Mouse (Mus musculus) adrenal gland, postnatal 4 days (tissue): ENCODE measurements around the gene Hspa12a. TPM values are rescaled to one million over a fixed set of nuclear protein-coding genes. Genes with fewer than 3 reads are reported as not detected.
"Not testable (repeated sequence)": the region's sequence is repeated elsewhere in the genome, so short reads cannot be mapped to it uniquely, and the experiment has no call there.

Source experiments
- DNase-seq, 2 experiments: peaks; one replicate each; pipeline ENCODE4 v3.0.0; 2021 to 2022; ENCODE audit warnings: low spot score in 2 of 2, mixed read lengths in 2 of 2
- total RNA-seq, 2 experiments: library from RNA; stranded (reverse); gene quantifications; 2 replicates each; pipeline ENCODE4 v1.2.3; 2021

Hspa12a gene
- total RNA-seq, 2 experiments from 2014 or later = 76.5 to 78.5 TPM

- peak; percentile 22 to 43 for DNase-seq
These were observed 32.1 kb downstream of the Hspa12a start for GRCm38 (mm10) chr19:58911386-58911785.

- no peak for DNase-seq
These were observed 32.5 kb downstream of the Hspa12a start for GRCm38 (mm10) chr19:58910941-58911368.

- no peak for DNase-seq
These were observed 35.4 kb downstream of the Hspa12a start for GRCm38 (mm10) chr19:58908018-58908417.

GRCm38 (mm10) chr19:58906685-58907084 lies 36.8 kb downstream of the Hspa12a start:
- no peak for DNase-seq

- peak; percentile 70 to 71 for DNase-seq
These were observed 39.5 kb downstream of the Hspa12a start for GRCm38 (mm10) chr19:58903899-58904327.

- no peak for DNase-seq
These were observed 40.2 kb downstream of the Hspa12a start for GRCm38 (mm10) chr19:58903079-58903898.

- DNase-seq = not testable (repeated sequence)
These were observed 43.0 kb downstream of the Hspa12a start for GRCm38 (mm10) chr19:58900471-58900870.

GRCm38 (mm10) chr19:58896216-58896615 lies 47.2 kb downstream of the Hspa12a start:
- no peak for DNase-seq

GRCm38 (mm10) chr19:58889306-58890038 lies 54.0 kb downstream of the Hspa12a start:
- DNase-seq = no peak

GRCm38 (mm10) chr19:58886467-58886866 lies 57.0 kb downstream of the Hspa12a start:
- DNase-seq = no peak

- DNase-seq = no peak
These were observed 60.0 kb downstream of the Hspa12a start for GRCm38 (mm10) chr19:58883451-58883850.

- no peak for DNase-seq
These were observed 61.1 kb downstream of the Hspa12a start for GRCm38 (mm10) chr19:58882336-58882735.

GRCm38 (mm10) chr19:58879330-58879957 lies 64.0 kb downstream of the Hspa12a start:
- DNase-seq = no peak

- DNase-seq = no peak
These were observed 64.9 kb downstream of the Hspa12a start for GRCm38 (mm10) chr19:58878560-58878959.

- no peak for DNase-seq
These were observed 69.9 kb downstream of the Hspa12a start for GRCm38 (mm10) chr19:58873536-58873935.

GRCm38 (mm10) chr19:58872381-58873259 lies 70.8 kb downstream of the Hspa12a start:
- no peak for DNase-seq

- no peak for DNase-seq
These were observed 71.6 kb downstream of the Hspa12a start for GRCm38 (mm10) chr19:58871878-58872277.

GRCm38 (mm10) chr19:58866651-58867050 lies 76.8 kb downstream of the Hspa12a start:
- no peak for DNase-seq

GRCm38 (mm10) chr19:58865224-58865623 lies 78.2 kb downstream of the Hspa12a start:
- no peak for DNase-seq

- no peak for DNase-seq
These were observed 79.4 kb downstream of the Hspa12a start for GRCm38 (mm10) chr19:58864006-58864573.
